Mouse (Mus musculus) mouse embryonic stem cell (cell line): ENCODE data around the gene Fpr1.
"Not testable (repeated sequence)": the region's sequence is repeated elsewhere in the genome, so short reads cannot be mapped to it uniquely, and the experiment has no call there.

Source experiments
- in situ Hi-C, 2 experiments: fragments of 300-500 bp; cut with MboI; formaldehyde crosslinking; loops; 1 replicate in 1 of 2; 3 replicates in 1 of 2; pipeline ENCODE4 v1.14.3; 2019 to 2020; ENCODE audit warnings: low sequenced_read_pairs in 2 of 2, low pct_unique_long_range_greater_than_20kb in 1 of 2, mixed read lengths in 1 of 2; ENCODE audit not compliant: unreplicated experiment in 1 of 2

Gene Fpr1

DNA sequence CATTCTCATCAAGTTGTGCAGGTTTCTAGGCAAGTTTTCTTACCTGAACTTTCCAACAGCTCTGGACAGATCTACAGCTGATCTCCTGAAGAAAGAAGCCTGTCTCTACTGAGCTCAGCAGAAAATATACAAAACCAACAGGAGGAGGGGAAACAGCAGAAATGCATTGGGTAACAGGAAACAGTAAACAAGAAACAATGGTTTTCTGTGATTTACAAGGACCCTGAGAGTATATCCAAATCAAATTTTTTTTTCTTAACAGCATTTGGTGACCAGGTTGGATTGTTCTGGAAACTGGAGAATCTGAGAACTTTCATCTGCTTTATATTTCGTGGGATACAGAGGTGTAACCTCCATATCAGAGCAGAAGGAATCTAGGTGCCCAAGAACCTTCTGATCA is at the start of gene Fpr1:
Gene Fpr1, minus strand, starts transcription at position 101 of the 400 bp plus-strand sequence.
- in situ Hi-C loops, result loop anchor here (10.0 kb wide), 2 partner anchors 109 to 119 kb away; no protein-coding TSS in a partner anchor

GRCm38 (mm10) chr17:17917782-17918181 is 34.0 kb upstream of the Fpr1 start:
- in situ Hi-C loops, result no loop called here

GRCm38 (mm10) chr17:17917376-17917775 is 33.6 kb upstream of the Fpr1 start:
- in situ Hi-C loops, result no loop called here

GRCm38 (mm10) chr17:17912618-17913017 is 28.9 kb upstream of the Fpr1 start:
- in situ Hi-C loops, result not testable (repeated sequence)

DNA sequence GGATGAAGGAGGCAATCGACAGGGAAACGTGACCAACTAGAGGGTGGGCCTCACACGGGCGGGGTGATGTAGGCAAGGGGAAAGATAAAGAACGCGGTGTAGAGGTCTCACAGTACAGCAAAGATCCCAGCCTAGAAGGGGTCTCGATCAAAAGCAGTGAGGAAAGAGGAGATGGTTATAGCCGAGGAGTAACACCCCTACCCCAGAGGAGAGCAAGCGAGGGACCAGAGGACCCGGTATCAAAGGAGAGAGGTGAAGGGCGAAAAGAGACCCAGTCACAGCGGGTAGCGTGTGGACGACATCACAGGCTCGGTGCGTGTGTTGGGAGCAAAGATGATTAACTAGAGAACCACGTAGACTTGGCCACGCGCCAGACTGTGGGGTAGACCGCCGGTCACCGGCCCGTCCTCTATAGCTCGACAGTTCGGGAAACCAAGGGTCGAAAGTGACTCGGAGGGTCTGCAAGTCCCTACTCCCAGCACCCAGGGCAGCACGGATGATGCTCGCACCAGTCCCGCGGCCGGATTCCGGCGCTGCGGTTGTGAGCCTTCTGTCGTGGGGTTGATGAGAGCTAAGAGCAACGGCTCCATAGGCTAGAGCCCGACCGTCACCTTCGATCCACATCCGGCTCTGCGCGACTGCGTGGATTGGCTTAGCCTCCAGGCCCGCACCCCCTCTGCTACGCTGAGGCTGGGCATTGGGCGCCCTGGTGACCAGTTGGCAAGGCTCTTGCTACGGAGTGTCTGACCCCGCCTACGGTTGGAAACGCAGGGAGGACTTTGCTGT is 26.1 kb upstream of the Fpr1 start:
- in situ Hi-C loops, result no loop called here

- in situ Hi-C loops, result no loop called here
Observed at GRCm38 (mm10) chr17:17900768-17901167, 17.0 kb upstream of the Fpr1 start.

- in situ Hi-C loops, result no loop called here
Observed at GRCm38 (mm10) chr17:17899268-17899667, 15.5 kb upstream of the Fpr1 start.

GRCm38 (mm10) chr17:17896039-17896438 is 12.3 kb upstream of the Fpr1 start:
- in situ Hi-C loops, result no loop called here

DNA sequence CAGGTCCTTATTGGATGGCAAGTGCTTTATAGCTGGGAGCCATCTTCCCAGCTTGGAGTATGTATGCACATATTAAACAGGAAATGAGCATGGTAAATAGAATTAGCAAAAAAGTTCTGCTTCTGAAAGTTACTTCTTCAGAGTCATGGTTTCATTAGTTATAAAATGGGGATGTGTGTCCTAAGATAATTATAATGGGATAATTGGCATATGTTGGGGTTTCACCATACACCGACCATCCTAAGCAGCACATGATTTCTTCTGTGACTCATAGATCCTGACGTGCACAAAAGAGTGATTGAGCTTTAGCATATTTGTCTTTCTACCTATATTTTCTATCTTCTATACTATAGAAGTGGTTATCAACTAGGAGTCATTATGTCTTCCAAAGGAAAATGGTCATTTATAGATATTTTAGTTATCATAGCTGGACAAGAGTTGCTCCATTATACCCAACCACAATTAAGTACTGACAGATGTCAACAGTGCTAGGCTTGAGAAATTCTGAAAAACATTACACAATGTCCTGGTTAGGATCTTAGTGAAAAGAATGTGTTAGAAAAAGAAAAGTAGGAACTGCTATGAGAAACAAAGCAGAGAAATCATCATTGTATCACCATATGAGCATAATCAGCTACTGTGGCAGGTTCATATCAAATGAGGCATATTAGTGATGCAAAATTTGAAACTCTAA is 6.1 kb upstream of the Fpr1 start:
- in situ Hi-C loops, result loop anchor here (10.0 kb wide), 2 partner anchors 115 to 125 kb away; no protein-coding TSS in a partner anchor

DNA sequence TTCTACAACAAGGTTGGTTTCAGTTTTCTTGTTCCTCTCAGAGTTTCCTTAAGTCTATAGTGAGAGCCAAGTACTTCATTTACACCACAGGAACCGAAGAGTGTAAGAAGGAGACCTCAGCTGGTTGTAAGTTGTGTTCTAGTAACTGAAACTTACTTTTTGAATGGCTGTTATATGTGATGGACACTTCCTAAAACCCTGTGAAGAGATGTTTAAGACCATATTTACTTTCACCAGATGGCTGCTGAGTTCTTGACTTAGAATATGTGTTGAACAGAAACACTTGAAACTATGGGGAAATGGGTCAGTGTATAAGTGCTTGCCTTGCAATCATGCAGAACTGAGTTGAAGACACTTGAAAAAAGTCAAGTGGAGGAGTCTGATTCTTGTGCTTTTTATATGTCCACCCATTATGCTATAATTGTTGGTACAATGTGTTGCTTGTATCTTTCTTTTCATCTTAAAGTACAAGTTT is 4.1 kb upstream of the Fpr1 start, which contains the start of the genes Fpr2 and Fpr3:
Gene Fpr2, plus strand, starts transcription at position 51 of the 475 bp plus-strand sequence.
Gene Fpr3, plus strand, starts transcription at position 79 of the 475 bp plus-strand sequence.
- in situ Hi-C loops, result loop anchor here (10.0 kb wide), 2 partner anchors 113 to 123 kb away; no protein-coding TSS in a partner anchor

DNA sequence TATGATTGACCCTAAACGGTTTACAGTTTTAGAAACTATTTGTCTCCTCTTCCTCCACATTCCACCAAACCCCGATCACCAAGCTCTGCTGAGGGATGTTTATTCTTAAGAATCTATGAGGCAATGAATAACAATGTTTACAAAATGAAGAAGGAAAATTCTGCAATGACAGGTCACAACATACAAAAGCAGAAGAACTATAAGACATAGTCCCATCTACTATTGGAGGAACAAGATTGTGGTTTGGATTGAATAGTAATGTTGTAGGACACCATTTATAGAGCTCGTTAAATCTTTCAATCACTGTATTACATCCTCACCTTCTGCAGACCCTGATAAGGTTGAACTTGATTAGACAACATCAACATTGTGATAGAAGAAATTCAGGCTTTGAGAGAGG is 1.1 kb downstream of the Fpr1 start:
- in situ Hi-C loops, result loop anchor here (10.0 kb wide), 2 partner anchors 108 to 118 kb away; no protein-coding TSS in a partner anchor

DNA sequence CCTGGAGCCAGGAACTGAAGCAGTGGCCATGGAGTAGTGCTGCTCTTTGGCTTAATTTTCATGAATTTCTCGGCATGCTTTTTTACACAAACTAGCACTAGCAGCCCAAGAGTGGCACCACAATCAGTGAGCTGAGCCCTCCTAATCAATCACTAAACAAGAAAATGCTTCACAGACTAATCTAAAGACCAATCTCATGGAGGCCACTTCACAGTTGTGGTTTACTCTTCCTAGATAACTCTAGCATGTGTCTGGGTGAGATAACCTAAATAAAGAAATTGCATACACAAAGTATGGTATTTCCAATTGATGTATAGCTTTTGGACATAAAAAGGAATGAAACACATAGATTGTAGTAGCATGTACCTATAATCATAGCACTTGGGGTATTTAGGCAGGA is 4.4 kb downstream of the Fpr1 start:
- in situ Hi-C loops, result no loop called here

GRCm38 (mm10) chr17:17871697-17872096 is 12.0 kb downstream of the Fpr1 start:
- in situ Hi-C loops, result no loop called here

DNA sequence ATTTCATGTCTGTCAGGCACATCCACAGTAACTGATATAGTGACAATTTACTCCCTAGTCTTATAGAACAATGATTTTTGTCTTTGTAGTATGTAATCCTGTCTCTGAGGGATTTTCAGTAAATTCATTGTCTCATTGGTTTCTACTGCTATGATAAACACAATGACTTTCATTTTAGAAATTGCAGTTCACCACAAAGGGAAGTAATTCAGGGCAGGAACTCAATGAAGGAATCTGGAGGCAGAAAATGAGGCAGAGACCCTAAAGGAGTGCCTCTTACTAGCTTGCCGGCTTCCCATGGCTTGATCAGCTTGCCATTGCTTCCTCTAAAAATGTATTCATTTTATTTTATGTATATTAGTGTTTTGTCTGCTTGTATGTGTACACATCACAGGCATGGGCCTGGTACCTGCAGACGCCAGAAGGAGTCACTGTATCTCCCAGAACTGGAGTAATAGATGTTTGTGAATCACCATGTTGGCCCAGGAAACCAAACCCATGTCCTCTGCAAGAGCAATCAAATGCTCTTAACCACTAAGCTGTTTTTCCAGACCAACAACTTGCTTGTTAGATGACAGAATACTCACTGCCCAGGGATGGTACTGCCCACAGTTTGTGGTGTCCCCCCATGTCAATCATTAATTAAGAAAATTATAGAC is 12.7 kb downstream of the Fpr1 start:
- in situ Hi-C loops, result no loop called here

DNA sequence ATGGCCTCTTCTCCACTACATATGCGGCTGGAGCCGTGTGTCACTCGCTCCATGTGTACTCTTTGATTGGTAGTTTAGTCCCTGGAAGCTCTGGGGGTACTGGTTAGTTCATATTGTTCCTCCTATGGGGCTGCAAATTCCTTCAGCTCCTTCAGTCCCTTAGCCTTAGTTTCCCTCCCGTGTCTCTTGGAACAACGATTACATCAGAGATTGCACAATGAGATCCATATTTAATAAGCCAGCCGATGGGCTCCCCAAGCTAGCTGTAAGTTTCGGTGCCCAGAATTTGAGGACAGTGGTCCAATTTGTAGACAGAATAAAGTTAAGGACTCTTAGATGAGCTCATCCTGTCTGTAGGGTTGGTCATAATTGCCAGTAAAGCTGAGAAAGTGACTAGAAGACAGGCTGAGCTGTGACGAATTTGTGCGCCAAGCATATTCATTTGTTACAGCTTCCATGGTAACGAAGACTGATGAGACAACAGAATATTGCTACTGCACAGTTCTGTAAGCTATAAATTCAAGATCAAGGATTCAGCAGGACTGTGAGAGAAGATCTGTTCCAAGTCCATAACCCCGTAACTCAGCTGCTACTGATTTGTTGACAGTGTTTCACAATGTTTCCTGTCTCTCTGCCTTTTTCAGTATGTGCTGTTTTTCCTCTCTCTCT is 16.8 kb downstream of the Fpr1 start:
- in situ Hi-C loops, result no loop called here

GRCm38 (mm10) chr17:17865168-17865567 is 18.6 kb downstream of the Fpr1 start:
- in situ Hi-C loops, result no loop called here

DNA sequence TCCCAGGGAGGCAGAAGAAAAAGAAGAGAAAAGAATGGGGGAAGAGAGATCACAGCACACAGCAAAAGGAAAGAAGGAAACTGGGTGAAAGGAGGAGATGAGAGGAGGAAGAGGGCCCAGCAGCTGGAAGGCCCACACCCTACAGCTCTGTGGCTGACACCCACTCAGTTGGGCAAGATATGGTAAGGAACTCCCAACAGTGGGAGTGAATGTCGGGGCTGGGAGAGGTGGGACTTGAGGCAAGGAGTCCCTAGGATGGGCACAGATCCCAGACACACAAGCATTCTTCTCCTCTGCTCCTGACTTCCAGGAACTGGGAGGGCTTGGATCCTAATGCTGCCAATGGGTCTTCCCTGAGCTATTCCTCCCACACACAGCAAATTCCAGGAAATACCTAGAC is 21.4 kb downstream of the Fpr1 start:
- in situ Hi-C loops, result no loop called here

- in situ Hi-C loops, result no loop called here
Observed at GRCm38 (mm10) chr17:17860110-17860509, 23.6 kb downstream of the Fpr1 start.
